Mouse (Mus musculus) monocyte, adult 5-6 weeks (primary cell): ENCODE results near the gene Rdh1. TPM values are rescaled to one million over a fixed set of nuclear protein-coding genes. Genes with fewer than 3 reads are reported as not detected.
"Not testable (repeated sequence)": the region's sequence is repeated elsewhere in the genome, so short reads cannot be mapped to it uniquely, and the experiment has no call there.

Source experiments
- ATAC-seq: fragments of 153-309, 156-312 bp; replicated peaks from 2 replicates; pipeline ENCODE4 v1.8.0; 2017; ENCODE audit warnings: mild to moderate bottlenecking; ENCODE audit not compliant: low TSS enrichment, insufficient number of reproducible peaks, severe bottlenecking, poor library complexity, low FRiP score
- total RNA-seq: library from RNA; stranded (forward); fragments of 200-1000, 200-491, 200-594 nt; gene quantifications from 3 replicates; pipeline ENCODE4 v1.2.3, GENCODE M21; 2017

The Rdh1 gene
- total RNA-seq, 1 experiment from 2014 or later, result not detected

DNA sequence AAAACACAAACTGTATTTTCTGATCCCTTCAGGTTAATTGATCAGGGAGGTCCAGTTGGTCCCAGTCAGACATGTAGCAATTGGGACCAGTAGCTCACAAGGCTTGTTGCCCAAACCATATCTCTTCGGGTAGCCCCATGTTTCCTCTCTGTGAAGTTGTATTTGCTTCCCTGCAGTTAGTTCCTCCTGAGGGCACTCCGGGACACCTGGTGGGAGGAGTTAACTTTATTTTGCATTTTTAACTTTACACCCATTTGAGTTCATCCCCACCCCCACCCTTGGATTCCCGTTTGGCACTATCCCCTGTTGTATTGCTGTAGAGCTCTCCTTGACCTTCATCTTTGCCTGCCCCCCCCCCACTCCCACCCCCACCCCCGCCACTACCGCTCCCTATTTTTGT is 13.6 kb upstream of the Rdh1 start:
- ATAC-seq, result no peak

DNA sequence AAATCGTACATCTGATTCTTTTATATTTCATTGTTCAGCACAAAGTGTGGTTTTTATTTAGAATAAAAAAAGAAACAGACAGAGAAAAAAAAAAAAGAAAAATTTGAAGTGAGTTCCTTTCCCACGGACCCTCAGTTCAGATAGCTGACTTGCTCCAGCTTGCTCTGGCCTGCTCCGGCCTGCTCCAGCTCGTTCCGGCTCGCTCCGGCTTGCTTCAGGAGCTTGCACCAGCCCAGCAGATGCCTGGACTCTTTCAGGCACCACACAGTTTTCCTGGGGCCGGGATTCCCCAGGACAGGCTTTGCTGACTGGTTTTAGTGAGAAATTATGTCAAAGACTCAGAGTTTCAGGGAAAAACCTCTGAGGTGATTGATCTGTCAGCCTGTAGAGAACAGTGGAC is 12.3 kb upstream of the Rdh1 start:
- ATAC-seq, result no peak

- no peak for ATAC-seq
Measured at GRCm38 (mm10) chr10:127748847-127749612, 10.5 kb upstream of the Rdh1 start.

- no peak for ATAC-seq
Measured at GRCm38 (mm10) chr10:127750136-127750777, 9.3 kb upstream of the Rdh1 start.

GRCm38 (mm10) chr10:127751548-127751947 is 8.0 kb upstream of the Rdh1 start, which contains the start of gene Gpr182:
Gpr182 (minus strand) TSS chr10:127751732.
- no peak for ATAC-seq

- ATAC-seq, result no peak
Measured at GRCm38 (mm10) chr10:127754566-127755166, 4.9 kb upstream of the Rdh1 start.

DNA sequence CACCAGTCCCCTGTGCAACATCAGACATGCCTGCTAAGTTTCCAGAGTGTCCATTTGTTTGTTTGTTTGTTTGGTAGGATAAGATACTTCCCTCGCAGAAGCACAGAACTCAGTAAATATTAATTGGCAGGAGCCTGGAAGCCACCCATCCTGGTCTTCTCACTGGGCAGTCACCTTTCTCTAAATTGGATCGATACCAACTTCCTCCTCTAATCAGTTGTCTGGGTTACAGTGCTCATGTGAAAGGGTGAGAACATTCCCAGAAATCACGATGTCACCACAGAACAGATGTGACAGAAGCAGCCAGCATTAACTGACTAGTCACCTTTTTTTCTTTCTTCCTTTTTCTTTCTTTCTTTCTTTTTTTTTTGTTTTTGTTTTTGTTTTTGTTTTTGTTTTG is 4.3 kb upstream of the Rdh1 start:
- ATAC-seq, result no peak

GRCm38 (mm10) chr10:127755770-127756468 is 3.6 kb upstream of the Rdh1 start:
- no peak for ATAC-seq

GRCm38 (mm10) chr10:127762926-127763325 is 3.4 kb downstream of the Rdh1 start:
- ATAC-seq, result not testable (repeated sequence)

DNA sequence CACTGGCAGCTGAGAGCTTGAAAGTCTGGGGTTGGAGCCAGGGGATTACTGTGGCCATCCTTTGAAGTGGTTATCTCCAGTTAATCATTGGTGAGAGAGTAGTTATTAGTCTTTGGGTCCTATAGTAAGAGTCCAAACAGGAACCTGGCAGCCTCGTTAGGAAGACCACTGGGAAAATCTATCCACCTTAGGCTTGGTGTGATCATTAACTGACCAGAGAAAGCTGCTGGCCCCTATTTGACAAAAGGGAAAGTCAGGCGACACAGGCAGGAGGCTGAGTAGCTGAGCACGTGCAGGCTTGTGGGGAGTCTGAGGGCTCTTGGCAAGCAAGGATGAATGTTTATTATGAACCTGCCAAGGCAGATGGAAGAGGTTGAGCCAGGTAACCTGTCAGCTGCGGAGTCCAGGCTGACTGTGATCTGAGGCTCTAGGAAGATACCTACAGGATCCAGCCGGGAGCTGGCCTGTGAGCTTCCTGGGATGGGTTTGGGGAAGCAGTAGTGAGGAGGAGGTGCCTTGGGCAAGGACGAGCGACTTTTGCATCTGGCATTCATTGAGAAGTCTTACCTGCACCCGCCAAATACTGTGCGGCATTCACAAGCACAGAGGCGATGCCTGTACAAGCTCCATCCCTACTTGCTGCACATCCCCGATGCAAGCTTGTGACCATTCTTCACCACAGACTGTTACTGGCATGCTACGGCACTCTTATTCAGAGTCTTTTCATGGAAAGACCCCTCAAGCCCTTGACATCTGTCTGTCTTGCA is 4.6 kb downstream of the Rdh1 start:
- ATAC-seq, result no peak

DNA sequence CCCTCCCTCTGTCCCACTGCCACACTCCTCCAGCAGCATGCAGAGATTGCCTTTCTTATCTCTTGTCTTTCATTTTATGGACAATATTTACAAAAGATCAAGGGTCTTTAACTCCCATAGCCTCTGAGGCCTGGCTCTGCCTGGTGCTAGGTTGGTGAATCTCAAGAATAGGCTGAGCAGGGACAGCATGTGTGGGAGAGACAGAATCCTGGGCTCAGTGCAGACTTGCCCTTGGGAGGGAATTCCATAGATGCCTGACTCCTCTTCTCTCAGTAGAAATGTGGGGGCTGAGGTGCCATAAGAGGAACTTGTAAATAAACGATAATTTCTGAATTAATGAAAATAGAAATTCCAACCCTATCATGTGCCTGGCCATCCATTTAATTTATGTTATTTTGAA is 7.0 kb downstream of the Rdh1 start:
- ATAC-seq, result no peak

- ATAC-seq, result no peak
Measured at GRCm38 (mm10) chr10:127776011-127776410, 16.5 kb downstream of the Rdh1 start, which contains the start of gene Rdh9. Rdh9 (plus strand) TSS chr10:127776386.

DNA sequence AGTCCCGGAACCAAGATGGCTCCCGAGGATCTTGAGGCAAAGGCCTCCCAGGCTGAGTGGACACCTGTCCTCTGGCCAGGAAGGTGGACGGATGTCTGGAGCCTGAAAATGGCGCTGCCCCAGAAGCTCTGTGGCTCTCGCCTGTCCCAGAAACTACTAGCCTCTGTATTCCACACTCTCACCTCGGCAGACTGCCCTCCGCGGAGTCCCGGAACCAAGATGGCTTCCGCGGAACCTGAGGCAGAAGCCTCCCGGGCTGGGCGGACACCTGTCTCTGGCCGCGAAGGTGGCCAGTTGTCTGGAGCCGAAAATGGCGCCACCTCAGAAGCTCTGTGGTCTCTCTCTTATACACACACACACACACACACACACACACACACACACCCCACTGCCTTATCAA is 22.8 kb downstream of the Rdh1 start:
- ATAC-seq, result not testable (repeated sequence)

DNA sequence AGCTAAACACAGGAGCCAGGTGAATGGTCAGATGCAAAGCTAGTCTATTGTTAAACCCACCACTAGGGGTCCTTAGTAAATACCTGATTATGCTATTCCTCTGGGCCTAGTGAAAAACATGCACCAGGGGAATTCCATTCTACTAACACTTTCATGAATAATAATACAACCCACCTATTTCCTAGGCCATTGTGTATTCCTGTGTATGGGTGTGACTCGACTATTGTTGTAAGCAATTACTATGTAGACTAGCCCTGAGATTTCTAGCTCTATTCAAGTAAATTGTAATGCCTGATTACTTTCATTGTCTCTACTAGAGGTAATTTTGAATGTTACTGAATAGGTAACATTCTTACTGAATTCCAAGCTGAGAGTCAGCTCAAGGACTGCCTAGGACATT is 25.9 kb downstream of the Rdh1 start:
- not testable (repeated sequence) for ATAC-seq

- ATAC-seq, result no peak
Measured at GRCm38 (mm10) chr10:127799295-127799694, 39.8 kb downstream of the Rdh1 start.

GRCm38 (mm10) chr10:127800891-127801290 is 41.4 kb downstream of the Rdh1 start, which contains the start of gene Rdh16:
Rdh16 (plus strand) TSS chr10:127801152.
- ATAC-seq, result no peak

- ATAC-seq, result no peak
Measured at GRCm38 (mm10) chr10:127801612-127802011, 42.1 kb downstream of the Rdh1 start.

DNA sequence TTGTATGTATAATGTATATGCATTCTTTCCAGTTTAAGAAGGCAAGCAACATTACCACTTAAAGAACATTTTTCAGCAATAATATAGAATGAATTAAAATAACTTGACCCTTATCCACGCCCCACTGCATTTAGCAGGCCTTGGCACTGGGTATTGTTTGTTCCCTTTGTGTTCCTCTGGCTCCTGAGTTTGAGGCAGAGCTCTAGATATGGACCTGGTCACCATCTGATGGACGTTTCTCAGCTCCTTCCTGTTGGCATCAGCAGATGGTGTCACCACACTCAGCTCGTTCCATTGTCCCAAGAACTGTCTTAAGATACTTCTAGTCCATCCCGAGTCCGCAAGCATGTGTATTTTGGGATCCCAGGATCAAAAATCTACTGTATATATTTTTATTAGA is 42.7 kb downstream of the Rdh1 start:
- ATAC-seq, result no peak
